Mouse (Mus musculus): ENCODE data around the gene Vkorc1. TPM values are rescaled to one million over a fixed set of nuclear protein-coding genes. Genes with fewer than 3 reads are reported as not detected.

The Vkorc1 gene
- total and polyA plus RNA-seq, 3 experiments, result 36.2 to 66.4 TPM; not detected in 1

- H3K4me3 ChIP-seq (ENCODE audit: control insufficient read depth in 1 of 2, insufficient read depth in 1 of 2, low read depth in 2 of 2, low read length in 2 of 2), result no peak overlapping the region
- peaks cover 16 to 31% of the 10 kb centered on the region in 2 experiments for H3K4me1 ChIP-seq (ENCODE audit: control insufficient read depth in 1 of 2, insufficient read depth in 2 of 2, low read length in 2 of 2)
- no peak for TF ChIP-seq MYB (IDR thresholded peaks at IDR 0.05; ENCODE audit: low read depth, low read length)
- TF ChIP-seq MYC (IDR thresholded peaks at IDR 0.05; ENCODE audit: low read depth, low read length), result no peak
- TF ChIP-seq MAFK (IDR thresholded peaks at IDR 0.05; ENCODE audit: borderline replicate concordance, low read depth, low read length), result no peak
- TF ChIP-seq CHD1 (IDR thresholded peaks at IDR 0.05; ENCODE audit: low read depth, low read length), result no peak
- no peak for TF ChIP-seq ZC3H11A (IDR thresholded peaks at IDR 0.05; ENCODE audit: low read depth, low read length)
- TF ChIP-seq TCF12 (IDR thresholded peaks at IDR 0.05; ENCODE audit: low read depth, low read length), result no peak
- TF ChIP-seq RCOR1 (IDR thresholded peaks at IDR 0.05; ENCODE audit: low read depth, low read length), result no peak
- TF ChIP-seq POLR2AphosphoS5 (IDR thresholded peaks at IDR 0.05; ENCODE audit: borderline replicate concordance, low read depth, low read length), result no peak
- TF ChIP-seq ETS1 (IDR thresholded peaks at IDR 0.05; ENCODE audit: low read depth, low read length), result no peak
- no peak for TF ChIP-seq ZNF384 (IDR thresholded peaks at IDR 0.05; ENCODE audit: low read depth, low read length)
These were observed 15.0 kb downstream of the Vkorc1 start for GRCm38 (mm10) chr7:127880431-127880830.

DNA sequence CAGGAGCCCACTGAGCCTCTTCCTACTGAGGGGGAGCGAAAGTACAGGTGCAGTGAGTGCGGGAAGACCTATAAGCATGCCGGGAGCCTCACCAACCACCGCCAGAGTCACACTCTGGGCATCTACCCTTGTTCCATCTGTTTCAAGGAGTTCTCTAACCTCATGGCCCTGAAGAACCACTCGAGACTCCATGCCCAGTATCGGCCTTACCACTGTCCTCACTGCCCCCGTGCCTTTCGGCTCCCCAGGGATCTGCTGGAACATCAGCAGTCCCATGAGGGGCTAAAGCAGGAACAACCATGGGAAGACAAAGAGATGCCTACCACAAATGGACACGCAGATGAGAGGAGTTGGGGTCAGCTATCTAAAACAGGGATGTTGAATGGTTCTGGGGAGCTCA lies 16.1 kb downstream of the Vkorc1 start:
- Histone ChIP-seq H3K27ac (ENCODE audit: control insufficient read depth, low read depth, low read length) (no peak overlapping the region), H3K4me3 (ENCODE audit: control insufficient read depth in 1 of 2, insufficient read depth in 1 of 2, low read depth in 2 of 2, low read length in 2 of 2) (no peak overlapping the region), H3K9me3 (replicated peaks; ENCODE audit: insufficient read depth, low read length) (no peaks in the 10 kb centered on the region), H3K9ac (ENCODE audit: control insufficient read depth, low read depth, low read length, poor library complexity, severe bottlenecking) (no peak overlapping the region), H3K36me3 (ENCODE audit: control insufficient read depth in 1 of 2, insufficient read depth in 2 of 2, low read length in 2 of 2) (peaks cover 6 to 22% of the 10 kb centered on the region in 2 experiments), H3K27me3 (ENCODE audit: control insufficient read depth in 1 of 2, insufficient read depth in 2 of 2, low read length in 2 of 2) (no peaks in the 10 kb centered on the region), H3K4me1 (ENCODE audit: control insufficient read depth in 1 of 2, insufficient read depth in 2 of 2, low read length in 2 of 2) (peaks cover 10 to 28% of the 10 kb centered on the region in 2 experiments), H3K79me2 (ENCODE audit: control insufficient read depth, insufficient read depth, low read length, poor library complexity) (peaks cover 75% of the 10 kb centered on the region)
- no peak for DNase-seq (ENCODE audit: low read depth, low spot score)
- TF ChIP-seq RAD21 (IDR thresholded peaks at IDR 0.05; ENCODE audit: low read depth, low read length) (no peak), POLR2AphosphoS5 (IDR thresholded peaks at IDR 0.05; ENCODE audit: borderline replicate concordance, low read depth, low read length) (no peak), JUND (IDR thresholded peaks at IDR 0.05; ENCODE audit: low read depth, low read length) (no peak), HCFC1 (IDR thresholded peaks at IDR 0.05; ENCODE audit: low read depth, low read length) (no peak), ZC3H11A (IDR thresholded peaks at IDR 0.05; ENCODE audit: low read depth, low read length) (no peak), MYC (IDR thresholded peaks at IDR 0.05; ENCODE audit: low read depth, low read length) (no peak), MAX (IDR thresholded peaks at IDR 0.05; ENCODE audit: low read length) (no peak), GATA1 (IDR thresholded peaks at IDR 0.05; ENCODE audit: low read depth, low read length) (no peak), NELFE (IDR thresholded peaks at IDR 0.05; ENCODE audit: low read depth, low read length) (no peak), KAT2A (conservative IDR thresholded peaks at IDR 0.05; ENCODE audit: low read depth, low read length) (no peak), TBP (IDR thresholded peaks at IDR 0.05; ENCODE audit: low read depth, low read length) (no peak), MYB (IDR thresholded peaks at IDR 0.05; ENCODE audit: low read depth, low read length) (no peak), MEF2A (IDR thresholded peaks at IDR 0.05; ENCODE audit: extremely low read depth, insufficient replicate concordance, low read depth, low read length, poor library complexity, severe bottlenecking) (no peak), CHD2 (IDR thresholded peaks at IDR 0.05; ENCODE audit: low read length) (no peak)

More at GRCm38 (mm10) chr7:127880431-127880830, 15.0 kb downstream of the Vkorc1 start:
- peaks cover 8 to 27% of the 10 kb centered on the region in 2 experiments for H3K36me3 ChIP-seq (ENCODE audit: control insufficient read depth in 1 of 2, insufficient read depth in 2 of 2, low read length in 2 of 2)
- no peak overlapping the region for H3K9ac ChIP-seq (ENCODE audit: control insufficient read depth, low read depth, low read length, poor library complexity, severe bottlenecking)
- no peak overlapping the region for H3K27ac ChIP-seq (ENCODE audit: control insufficient read depth, low read depth, low read length)
- H3K79me2 ChIP-seq (ENCODE audit: control insufficient read depth, insufficient read depth, low read length, poor library complexity), result peaks cover 74% of the 10 kb centered on the region
- no peak for DNase-seq (ENCODE audit: low read depth, low spot score)
- no peaks in the 10 kb centered on the region for H3K27me3 ChIP-seq (ENCODE audit: control insufficient read depth in 1 of 2, insufficient read depth in 2 of 2, low read length in 2 of 2)
- H3K9me3 ChIP-seq (replicated peaks; ENCODE audit: insufficient read depth, low read length), result no peaks in the 10 kb centered on the region
